Mouse (Mus musculus): ENCODE results near the gene Eps8l1.
A peak's percentile ranks its signal among the peaks of the same experiment; 100 is the strongest.

Eps8l1 gene

GRCm38 (mm10) chr7:4508739-4509116 lies 48.3 kb downstream of the Eps8l1 start:
- no peak for DNase-seq (ENCODE audit: low spot score in 2 of 2)

GRCm38 (mm10) chr7:4509863-4510608 lies 49.6 kb downstream of the Eps8l1 start:
- peak; percentile 66 to 81 for DNase-seq (ENCODE audit: low spot score in 2 of 2)

GRCm38 (mm10) chr7:4511489-4512224 lies 51.2 kb downstream of the Eps8l1 start:
- DNase-seq (ENCODE audit: low spot score in 2 of 2) = no peak

GRCm38 (mm10) chr7:4513236-4513635 lies 52.8 kb downstream of the Eps8l1 start:
- DNase-seq (ENCODE audit: low spot score in 2 of 2) = peak in 1 of 2 experiments; percentile 73

GRCm38 (mm10) chr7:4513829-4514712 lies 53.6 kb downstream of the Eps8l1 start:
- DNase-seq (ENCODE audit: low spot score in 2 of 2) = no peak

GRCm38 (mm10) chr7:4515853-4516252 lies 55.4 kb downstream of the Eps8l1 start:
- no peak for DNase-seq (ENCODE audit: low spot score in 2 of 2)

- DNase-seq (ENCODE audit: low spot score in 2 of 2) = no peak
Observed at GRCm38 (mm10) chr7:4516332-4517050, 56.0 kb downstream of the Eps8l1 start, which contains the start of gene Tnnt1. TSS of gene Tnnt1 (minus strand) at chr7:4516382.

GRCm38 (mm10) chr7:4518487-4518886 lies 58.0 kb downstream of the Eps8l1 start:
- DNase-seq (ENCODE audit: low spot score in 2 of 2) = no peak

GRCm38 (mm10) chr7:4521231-4522003 lies 60.9 kb downstream of the Eps8l1 start:
- no peak for DNase-seq (ENCODE audit: low spot score in 2 of 2)

- DNase-seq (ENCODE audit: low spot score in 2 of 2) = no peak
Observed at GRCm38 (mm10) chr7:4522292-4522691, 61.8 kb downstream of the Eps8l1 start.

GRCm38 (mm10) chr7:4523205-4524130 lies 63.0 kb downstream of the Eps8l1 start:
- no peak for DNase-seq (ENCODE audit: low spot score in 2 of 2)

- DNase-seq (ENCODE audit: low spot score in 2 of 2) = peak in 1 of 2 experiments; percentile 64
Observed at GRCm38 (mm10) chr7:4524212-4524922, 63.9 kb downstream of the Eps8l1 start, which contains the start of gene Tnni3. TSS of gene Tnni3 (minus strand) at chr7:4524229.

GRCm38 (mm10) chr7:4526341-4527301 lies 66.1 kb downstream of the Eps8l1 start:
- DNase-seq (ENCODE audit: low spot score in 2 of 2) = peak in 1 of 2 experiments; percentile 82

- DNase-seq (ENCODE audit: low spot score in 2 of 2) = no peak
Observed at GRCm38 (mm10) chr7:4527302-4527689, 66.8 kb downstream of the Eps8l1 start.
